Mouse (Mus musculus) adrenal gland, adult 8-10 months (tissue): ENCODE data around the gene Mtmr1. TPM values are rescaled to one million over a fixed set of nuclear protein-coding genes. Genes with fewer than 3 reads are reported as not detected.

Experiments
- DNase-seq: peaks from one replicate; pipeline ENCODE4 v3.0.0; 2022
- total RNA-seq, 4 experiments: library from RNA; stranded (reverse); gene quantifications; 2 replicates each; pipeline ENCODE4 v1.2.4; 2022

The Mtmr1 gene
- total RNA-seq, 4 experiments from 2014 or later: 33.3 to 38.2 (median 35.3) TPM

GRCm38 (mm10) chrX:71456078-71456737 is 91.6 kb downstream of the Mtmr1 start:
- no peak for DNase-seq

- DNase-seq: no peak
Measured at GRCm38 (mm10) chrX:71464138-71464826, 99.7 kb downstream of the Mtmr1 start.

GRCm38 (mm10) chrX:71465417-71465816 is 100.9 kb downstream of the Mtmr1 start:
- no peak for DNase-seq

- DNase-seq: no peak
Measured at GRCm38 (mm10) chrX:71467491-71467890, 102.9 kb downstream of the Mtmr1 start.

Other genes with a start within 250 kb of the Mtmr1 start
- 10 to 100 TPM; 19.9 to 31.3 (median 22.2) TPM for gene Mtm1, start 154.0 kb upstream of the Mtmr1 start, total RNA-seq
- 100 to 1,000 TPM in 3 of 4 experiments, 10 to 100 TPM in 1; 98.3 to 127 (median 119) TPM for gene Cd99l2, start 128.1 kb downstream of the Mtmr1 start, total RNA-seq
- 100 to 1,000 TPM; 168 to 275 (median 198) TPM for gene Hmgb3, start 191.2 kb downstream of the Mtmr1 start, total RNA-seq